Mouse (Mus musculus): ENCODE data around the gene Rhoc. TPM values are rescaled to one million over a fixed set of nuclear protein-coding genes. Genes with fewer than 3 reads are reported as not detected.

The Rhoc gene
- total RNA-seq, 2 experiments from 2014 or later = 37.2 to 39.2 TPM

GRCm38 (mm10) chr3:104783971-104784500, 4.1 kb upstream of the Rhoc start:
- DNase-seq (ENCODE audit: low spot score in 2 of 2) = no peak

- no peak for DNase-seq (ENCODE audit: low spot score in 2 of 2)
These were observed 2.9 kb upstream of the Rhoc start for GRCm38 (mm10) chr3:104785284-104785683.

DNA sequence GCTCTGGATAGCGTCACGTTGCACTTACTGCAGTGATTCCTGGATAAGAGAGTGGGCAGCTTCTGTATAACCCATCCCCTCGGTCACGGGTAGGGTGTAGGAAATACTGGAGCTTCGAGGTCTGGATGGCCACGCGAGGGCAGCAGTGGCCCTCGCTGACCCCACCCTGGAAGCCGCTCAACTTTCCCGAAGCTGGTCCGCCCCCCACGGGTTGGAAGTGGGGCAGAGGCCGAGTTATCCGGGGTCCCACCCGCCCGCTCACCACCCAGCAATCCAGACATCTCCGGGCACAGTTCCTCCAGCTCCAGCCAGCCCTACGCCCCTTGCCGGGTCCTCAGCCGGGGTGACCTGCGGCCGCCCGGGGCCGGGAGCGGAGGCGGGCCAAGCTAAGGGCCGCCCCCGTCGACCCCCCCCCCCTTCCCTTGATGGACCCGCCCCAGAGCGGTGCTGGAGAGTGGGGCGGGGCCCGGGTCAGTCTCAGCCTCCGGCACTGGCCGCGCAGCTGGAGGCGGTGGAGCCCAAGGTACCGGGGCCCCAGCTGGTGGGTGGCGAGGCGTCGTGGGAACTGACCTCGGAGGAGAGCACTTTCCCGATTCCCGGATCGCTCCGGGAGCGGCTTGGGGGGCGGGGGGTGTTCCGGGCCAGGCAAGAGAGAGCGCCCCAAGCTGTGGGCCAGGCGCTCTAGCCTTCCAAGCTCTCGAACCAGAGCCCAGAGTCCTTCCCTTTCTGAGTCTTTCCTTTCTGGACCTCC, 561 bp downstream of the Rhoc start:
- peak; percentile 74 to 82 for DNase-seq (ENCODE audit: low spot score in 2 of 2)

DNA sequence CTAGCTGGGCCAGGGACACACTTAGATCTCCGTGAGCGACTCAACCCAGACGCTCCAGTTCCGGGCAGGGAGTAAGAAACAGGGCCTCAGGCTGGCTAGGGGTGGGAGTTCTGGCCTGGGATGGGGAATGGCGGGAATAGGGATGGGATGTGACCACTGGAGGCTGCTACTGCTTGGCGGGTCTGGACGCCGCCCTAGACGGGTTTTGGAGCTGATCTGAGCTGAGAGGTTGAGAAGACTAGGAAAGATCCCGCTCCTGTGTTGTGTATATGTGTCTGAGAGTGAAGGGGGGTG, 1.1 kb downstream of the Rhoc start:
- peak in 1 of 2 experiments; percentile 19 for DNase-seq (ENCODE audit: low spot score in 2 of 2)

DNA sequence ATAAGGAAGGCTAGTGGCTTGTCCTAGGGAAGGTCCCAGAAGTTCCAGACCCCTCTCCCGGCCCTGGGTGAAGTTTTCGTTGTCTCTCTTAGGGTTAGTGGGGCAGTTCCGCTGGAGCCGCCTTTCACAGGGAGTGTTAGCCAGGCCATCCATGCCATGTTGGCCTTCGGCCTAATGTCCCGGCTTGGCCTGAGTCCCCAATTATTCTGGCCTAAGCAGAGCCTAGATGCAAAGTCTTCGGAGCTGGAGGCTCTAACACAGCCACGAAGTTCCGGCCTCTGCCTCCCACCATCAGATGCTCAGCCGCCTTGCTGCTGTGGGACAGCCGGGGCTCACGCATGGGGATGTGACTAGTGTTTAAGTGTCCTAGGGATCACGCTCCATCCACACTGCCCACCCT, 1.6 kb downstream of the Rhoc start:
- DNase-seq (ENCODE audit: low spot score in 2 of 2) = peak; percentile 23 to 45

DNA sequence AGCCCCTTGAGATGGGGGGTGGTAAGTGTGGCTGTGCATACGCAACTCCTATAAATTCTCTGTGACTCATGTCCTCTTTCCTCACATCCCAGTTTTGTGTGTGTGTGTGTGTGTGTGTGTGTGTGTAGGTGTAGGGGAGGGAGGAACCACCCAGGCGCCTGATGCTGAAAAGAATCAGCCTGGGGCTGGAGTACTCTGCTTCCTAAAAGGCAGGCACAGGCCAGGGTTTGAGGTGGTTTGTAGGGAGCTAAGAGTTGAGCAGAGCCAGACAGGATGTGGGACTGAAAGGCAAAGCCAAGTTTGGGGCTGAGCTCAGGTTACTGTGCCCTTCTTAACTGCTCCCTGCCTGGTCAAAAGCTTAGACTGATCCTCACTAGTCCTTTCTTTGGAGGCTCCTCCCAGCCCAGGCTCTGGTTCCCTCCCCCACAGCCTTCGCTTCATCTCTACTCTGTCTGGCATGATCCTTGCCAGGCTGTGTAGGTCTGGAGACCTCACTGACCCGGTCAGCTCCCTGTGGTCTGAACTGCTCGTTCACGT, 2.3 kb downstream of the Rhoc start:
- DNase-seq (ENCODE audit: low spot score in 2 of 2) = peak in 1 of 2 experiments; percentile 39

DNA sequence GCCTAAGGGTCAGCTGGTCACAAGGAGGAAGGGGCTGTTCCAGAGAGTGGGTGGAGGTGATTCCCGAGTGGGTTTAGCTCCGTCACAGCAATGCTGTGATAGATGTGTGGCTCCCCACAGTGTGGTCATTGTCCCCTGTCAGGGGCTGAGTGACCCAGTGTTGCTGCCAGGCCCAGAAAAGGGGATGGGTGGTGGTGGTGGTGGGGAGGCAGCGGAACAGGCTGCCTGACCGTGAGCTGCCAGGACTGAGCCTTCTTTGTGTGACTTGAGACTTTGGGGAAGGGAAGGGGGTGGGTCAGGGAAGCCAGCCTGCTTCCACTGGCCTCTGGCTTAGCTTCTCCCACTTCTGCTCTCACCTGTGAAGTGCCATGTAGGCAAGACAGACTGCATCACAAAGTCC, 2.8 kb downstream of the Rhoc start:
- DNase-seq (ENCODE audit: low spot score in 2 of 2) = peak in 1 of 2 experiments; percentile 40

DNA sequence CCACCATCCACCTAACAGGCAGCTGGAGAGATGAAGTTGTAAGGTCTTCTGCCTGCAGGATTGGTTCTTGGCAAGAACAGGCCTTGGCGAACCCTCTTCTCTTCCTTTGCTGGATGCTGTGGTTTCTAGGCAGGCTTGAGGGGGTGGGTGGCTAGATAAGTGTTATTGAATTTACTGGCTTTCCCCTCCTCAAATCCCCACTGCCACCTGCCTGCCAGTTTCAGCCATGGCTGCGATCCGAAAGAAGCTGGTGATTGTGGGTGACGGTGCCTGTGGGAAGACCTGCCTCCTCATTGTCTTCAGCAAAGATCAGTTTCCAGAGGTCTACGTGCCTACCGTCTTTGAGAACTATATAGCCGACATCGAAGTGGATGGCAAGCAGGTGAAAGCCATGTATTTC, 3.5 kb downstream of the Rhoc start:
- DNase-seq (ENCODE audit: low spot score in 2 of 2) = peak in 1 of 2 experiments; percentile 30

DNA sequence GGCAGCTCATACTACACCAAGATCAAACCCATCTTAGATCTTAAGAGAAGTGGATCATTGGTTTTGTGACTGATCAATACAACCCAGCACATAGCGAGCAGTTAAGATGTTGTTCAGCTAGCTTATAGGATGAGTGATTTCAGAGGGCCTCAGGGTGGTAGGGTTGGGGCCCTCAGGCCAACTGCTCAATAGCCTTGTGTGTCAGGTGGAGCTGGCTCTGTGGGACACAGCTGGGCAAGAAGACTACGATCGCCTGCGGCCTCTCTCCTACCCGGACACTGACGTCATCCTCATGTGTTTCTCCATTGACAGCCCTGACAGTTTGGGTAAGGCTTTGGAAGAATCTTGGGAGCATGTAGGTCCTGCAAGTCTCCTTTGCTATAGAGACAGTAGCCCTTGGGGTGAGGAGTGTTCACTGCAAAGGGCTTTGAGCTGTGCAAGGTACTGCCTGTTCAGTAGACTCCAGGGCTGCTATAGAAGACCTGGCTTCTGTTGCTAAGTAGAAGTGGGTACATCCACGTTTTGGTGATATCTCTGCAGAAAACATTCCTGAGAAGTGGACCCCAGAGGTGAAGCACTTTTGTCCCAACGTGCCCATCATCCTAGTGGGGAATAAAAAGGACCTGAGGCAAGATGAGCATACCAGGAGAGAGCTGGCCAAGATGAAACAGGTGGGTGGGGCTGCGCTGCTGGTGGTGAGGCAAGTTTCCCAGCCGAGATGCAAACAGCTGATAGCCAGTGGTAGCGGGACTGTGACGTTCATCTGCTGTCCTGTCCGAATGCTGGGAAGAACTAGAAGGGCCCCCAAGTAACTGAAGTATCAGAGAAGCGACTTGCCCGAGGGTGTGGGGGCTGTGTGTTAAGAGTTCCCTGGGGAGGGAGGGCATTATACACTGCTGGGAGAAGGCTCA, 4.4 kb downstream of the Rhoc start:
- DNase-seq (ENCODE audit: low spot score in 2 of 2) = no peak

GRCm38 (mm10) chr3:104793871-104794828, 6.0 kb downstream of the Rhoc start:
- peak; percentile 88 to 90 for DNase-seq (ENCODE audit: low spot score in 2 of 2)

DNA sequence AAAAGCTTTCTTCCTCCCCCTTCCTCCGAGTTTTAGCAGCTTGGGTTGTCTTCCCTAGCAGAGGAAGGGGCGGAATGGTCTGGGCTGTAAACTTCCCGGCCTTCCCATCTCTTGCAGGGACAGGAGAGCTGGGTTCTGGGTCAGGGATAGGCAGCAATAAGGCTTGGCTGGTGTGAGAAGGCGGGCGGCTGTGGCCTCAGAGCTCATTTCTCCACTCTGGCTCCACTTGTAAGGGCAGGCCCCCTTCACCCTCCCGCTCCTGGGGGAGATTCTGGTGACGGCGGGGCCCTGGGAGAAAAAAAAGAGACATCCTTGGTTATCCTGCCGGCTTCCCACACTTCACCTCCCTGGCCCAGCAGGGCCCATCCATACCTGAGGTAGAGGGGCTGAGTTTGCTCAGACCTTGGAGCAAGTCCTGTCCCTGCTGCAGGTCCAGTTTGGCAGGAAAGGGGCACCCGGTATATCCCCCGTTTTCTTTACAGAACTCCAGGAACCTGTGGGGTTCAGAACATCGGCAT, 6.8 kb downstream of the Rhoc start:
- no peak for DNase-seq (ENCODE audit: low spot score in 2 of 2)

- no peak for DNase-seq (ENCODE audit: low spot score in 2 of 2)
These were observed 7.6 kb downstream of the Rhoc start for GRCm38 (mm10) chr3:104795661-104796340.

- no peak for DNase-seq (ENCODE audit: low spot score in 2 of 2)
These were observed 8.4 kb downstream of the Rhoc start for GRCm38 (mm10) chr3:104796430-104797082.

- no peak for DNase-seq (ENCODE audit: low spot score in 2 of 2)
These were observed 12.5 kb downstream of the Rhoc start for GRCm38 (mm10) chr3:104800681-104801080.

DNA sequence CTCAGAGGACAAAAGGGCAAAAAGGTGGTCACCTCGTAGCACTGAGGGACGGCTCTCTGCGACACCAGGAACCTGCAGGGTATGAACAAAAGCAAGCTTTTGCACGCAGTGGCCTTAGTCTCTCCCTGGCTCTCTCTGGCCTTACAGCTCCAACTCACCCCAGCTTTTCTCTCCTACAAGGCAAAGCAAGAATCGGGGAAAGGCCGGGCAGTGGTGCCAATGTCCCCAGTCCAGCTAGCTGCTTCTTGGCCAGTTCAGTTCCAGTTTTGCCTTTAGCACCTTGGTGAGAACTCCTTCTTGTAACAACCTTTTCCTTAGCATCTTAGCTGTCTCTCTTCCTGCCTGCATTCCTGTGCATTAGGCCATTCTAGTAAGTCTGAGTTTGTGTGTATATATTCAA, 13.3 kb downstream of the Rhoc start:
- DNase-seq (ENCODE audit: low spot score in 2 of 2) = no peak

GRCm38 (mm10) chr3:104804312-104804711, 16.1 kb downstream of the Rhoc start:
- no peak for DNase-seq (ENCODE audit: low spot score in 2 of 2)

DNA sequence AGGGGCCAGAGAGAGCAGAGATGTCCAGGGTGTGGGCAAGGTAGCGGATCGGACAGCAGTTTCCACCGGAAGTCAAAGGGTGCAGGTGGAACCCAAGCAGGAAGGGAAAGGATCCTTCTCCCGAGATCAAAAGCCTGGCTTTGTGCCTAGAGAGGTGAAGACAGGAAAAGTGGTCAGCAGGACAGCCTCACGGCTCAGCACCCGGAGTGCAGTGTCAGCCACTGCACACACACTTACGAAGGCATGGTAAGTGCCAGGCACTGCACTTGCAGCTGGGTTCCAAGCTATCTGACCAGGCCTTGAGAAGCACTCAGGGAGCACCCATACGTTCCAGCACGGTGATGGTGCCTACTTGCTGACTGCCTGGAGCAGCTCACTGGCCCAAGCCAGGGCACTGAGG, 17.4 kb downstream of the Rhoc start:
- no peak for DNase-seq (ENCODE audit: low spot score in 2 of 2)

GRCm38 (mm10) chr3:104811752-104812151, 23.6 kb downstream of the Rhoc start:
- no peak for DNase-seq (ENCODE audit: low spot score in 2 of 2)

- no peak for DNase-seq (ENCODE audit: low spot score in 2 of 2)
These were observed 24.1 kb downstream of the Rhoc start for GRCm38 (mm10) chr3:104812254-104812653.

All from layer of hippocampus, postnatal 10 days (tissue).